ENCODE assay signal across 17 mouse cellular contexts in genomic region chr13:95800925-95801324, GRCm38 (mm10).
A peak's percentile ranks its signal among the peaks of the same experiment; 100 is the strongest.
DNase-seq lines count a peak whose midpoint lies in the region; ATAC-seq lines count a peak whose summit lies in the region.
"Had no signal": no experiment of that assay in that cellular context is flagged by ENCODE, and none has a peak within 500 bp of the region (broad histone marks: within the 10 kb centered on the region; RNA-seq: fewer than 3 reads in every experiment).

No protein-coding gene starts in this region.

- H3K9me3 ChIP-seq in embryonic facial prominence, embryonic 15.5 days (replicated peaks) = no peaks in the 10 kb centered on the region
- no peaks in the 10 kb centered on the region for H3K9me3 ChIP-seq in forebrain, embryonic 13.5 days (replicated peaks)
- H3K9me3 ChIP-seq: heart, embryonic 15.5 days; intestine, embryonic 15.5 days; liver, embryonic 15.5 days; midbrain, embryonic 12.5 days had no signal

- H3K9ac ChIP-seq in embryonic facial prominence, embryonic 15.5 days = no peak overlapping the region
- no peak overlapping the region for H3K9ac ChIP-seq in forebrain, embryonic 13.5 days
- H3K9ac ChIP-seq: heart, embryonic 15.5 days; intestine, embryonic 15.5 days; liver, embryonic 15.5 days; midbrain, embryonic 12.5 days had no signal

- intact Hi-C loops in left cerebral cortex, postnatal 4 days (cut with DNase I) = no loop called here
- intact Hi-C loops in left cerebral cortex, postnatal 36 days (cut with DNase I) = no loop called here

- no peaks in the 10 kb centered on the region for H3K27me3 ChIP-seq in embryonic facial prominence, embryonic 15.5 days
- no peaks in the 10 kb centered on the region for H3K27me3 ChIP-seq in forebrain, embryonic 13.5 days
- H3K27me3 ChIP-seq: heart, embryonic 15.5 days; intestine, embryonic 15.5 days; liver, embryonic 15.5 days had no signal

- no peak for DNase-seq in cerebellum, postnatal 4 days (ENCODE audit: low spot score in 2 of 2)
- DNase-seq in left cerebral cortex, postnatal 4 days = peak; percentile 29
- no peak for DNase-seq in left cerebral cortex, postnatal 36 days (ENCODE audit: low spot score in 2 of 2)
- peak; percentile 37 to 38 for DNase-seq in cerebellum, adult 18-20 months
- no peak for DNase-seq in retina, embryonic 14.5 days (ENCODE audit: low spot score)
- DNase-seq: gastrocnemius, postnatal 36 days; kidney, postnatal 10 days; lung, postnatal 36 days; thymus, postnatal 36 days had no signal

- WGBS in embryonic facial prominence, embryonic 15.5 days = 40% methylated on average over 9 of the region's 9 CpGs
- WGBS in forebrain, embryonic 13.5 days = 79% methylated on average over 9 of the region's 9 CpGs

- peak overlapping the region; percentile 58 for H3K27ac ChIP-seq in embryonic facial prominence, embryonic 15.5 days (replicated peaks)
- H3K27ac ChIP-seq in forebrain, embryonic 13.5 days = no peak overlapping the region
- H3K27ac ChIP-seq: heart, embryonic 15.5 days; intestine, embryonic 15.5 days; liver, embryonic 15.5 days; midbrain, embryonic 12.5 days; stomach, postnatal 0 days had no signal

- peak; percentile 84 for ATAC-seq in cerebellum, adult (ENCODE audit: insufficient number of reproducible peaks, low FRiP score, low TSS enrichment)
- ATAC-seq in embryonic facial prominence, embryonic 15.5 days (ENCODE audit: insufficient number of reproducible peaks, low FRiP score, low TSS enrichment, low read depth) = peak; percentile 57; the same call in 1 of the 2 replicates
- no peak for ATAC-seq in forebrain, embryonic 13.5 days
- ATAC-seq: intestine, embryonic 15.5 days had no signal

- H3K36me3 ChIP-seq in embryonic facial prominence, embryonic 15.5 days = no peaks in the 10 kb centered on the region
- no peaks in the 10 kb centered on the region for H3K36me3 ChIP-seq in forebrain, embryonic 13.5 days (ENCODE audit: poor library complexity, severe bottlenecking)
- H3K36me3 ChIP-seq: heart, embryonic 15.5 days; intestine, embryonic 15.5 days; liver, embryonic 15.5 days; midbrain, embryonic 12.5 days had no signal

- peaks cover 15% of the 10 kb centered on the region for H3K4me1 ChIP-seq in embryonic facial prominence, embryonic 15.5 days
- H3K4me1 ChIP-seq in forebrain, embryonic 13.5 days = peaks cover 7% of the 10 kb centered on the region; the same call in 1 of the 2 replicates

- no peak overlapping the region for H3K4me3 ChIP-seq in embryonic facial prominence, embryonic 15.5 days (replicated peaks)
- H3K4me3 ChIP-seq in forebrain, embryonic 13.5 days = no peak overlapping the region
- H3K4me3 ChIP-seq: heart, embryonic 15.5 days; intestine, embryonic 15.5 days; liver, embryonic 15.5 days; midbrain, embryonic 12.5 days had no signal

- no peak overlapping the region for H3K4me2 ChIP-seq in embryonic facial prominence, embryonic 15.5 days (replicated peaks)
- H3K4me2 ChIP-seq in forebrain, embryonic 13.5 days = no peak overlapping the region
- H3K4me2 ChIP-seq: heart, embryonic 15.5 days; intestine, embryonic 15.5 days; liver, embryonic 15.5 days; midbrain, embryonic 12.5 days had no signal

Comparison
In these comparisons a context has a peak if more than half of its experiments do, and no peak if none do; other contexts are left out.
1. DNase-seq: peak in left cerebral cortex, postnatal 4 days (single experiment) and cerebellum, adult 18-20 months (2 of 2); none in cerebellum, postnatal 4 days (0 of 2), left cerebral cortex, postnatal 36 days (0 of 2) and retina, embryonic 14.5 days (single experiment).